Mouse (Mus musculus) naive thymus-derived CD4-positive, alpha-beta T cell, adult 5 months (primary cell): ENCODE results near the gene Pwp2. TPM values are rescaled to one million over a fixed set of nuclear protein-coding genes. Genes with fewer than 3 reads are reported as not detected.

ENCODE experiments used
- polyA plus RNA-seq: library from polyadenylated mRNA; unstranded; fragments of 100-300 nt; shearing (Covaris generic); gene quantifications from one replicate; pipeline ENCODE4 v1.2.1, GENCODE M21; 2017

The Pwp2 gene
- polyA plus RNA-seq: 29.7 TPM

GRCm38 (mm10) chr10:78184531-78185380 lies at the start of gene Pwp2:
TSS of gene Pwp2 (minus strand) at chr10:78185149.

DNA sequence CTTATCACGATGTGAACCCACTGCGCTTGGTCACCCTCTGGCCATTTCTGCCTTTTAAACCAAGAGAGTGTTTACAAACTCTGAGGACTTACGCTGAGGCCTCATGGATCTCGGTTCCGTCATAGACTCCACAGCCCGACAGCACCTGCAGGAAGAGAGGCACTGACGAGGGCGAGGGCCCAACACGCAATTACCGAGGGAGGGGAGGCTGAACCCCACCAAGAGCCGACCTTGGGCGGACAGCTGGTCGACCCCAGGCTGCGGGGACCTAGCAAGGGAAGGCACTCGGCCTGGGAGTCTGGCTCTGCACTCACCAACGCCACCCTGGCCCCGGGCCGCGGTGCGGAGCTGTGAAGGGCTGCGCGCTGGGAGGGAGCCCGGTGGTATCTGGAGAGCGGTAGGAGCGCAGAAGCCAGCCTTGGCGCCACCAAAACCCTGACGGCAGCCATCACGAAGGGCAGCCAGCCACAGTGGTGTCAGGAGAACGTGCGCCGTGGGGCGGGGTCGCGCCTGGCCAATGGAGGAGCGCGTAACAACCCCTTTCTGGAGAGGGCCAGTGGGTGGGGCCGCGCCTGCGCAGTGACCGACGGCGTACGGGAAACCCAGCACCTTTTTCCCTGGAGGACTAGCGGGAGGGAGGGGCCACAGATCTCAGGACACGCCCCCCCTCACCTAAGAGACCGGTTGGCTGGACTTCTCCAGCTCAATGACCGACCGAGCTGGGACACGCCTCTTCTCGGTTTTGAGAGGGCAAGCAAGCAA lies 15.5 kb downstream of the Pwp2 start, which contains the start of gene D10Jhu81e:
TSS of gene D10Jhu81e (minus strand) at position 502 of the 762 bp plus-strand sequence.

Other genes starting within 250 kb of the Pwp2 start
- gene Trpm2, start 214.6 kb downstream of the Pwp2 start, polyA plus RNA-seq: not detected
- gene 1810043G02Rik, start 206.6 kb downstream of the Pwp2 start, polyA plus RNA-seq: 7.4 TPM
- gene Pfkl, start 175.1 kb downstream of the Pwp2 start, polyA plus RNA-seq: 128 TPM
- not detected for gene Dnmt3l, start 143.2 kb downstream of the Pwp2 start, polyA plus RNA-seq
- gene Aire, start 141.5 kb downstream of the Pwp2 start, polyA plus RNA-seq: 0.22 TPM
- 2.9 TPM for gene Icosl, start 115.8 kb downstream of the Pwp2 start, polyA plus RNA-seq
- gene D10Jhu81e, start 15.4 kb downstream of the Pwp2 start, polyA plus RNA-seq: 37.6 TPM
- gene Trappc10, start 59.5 kb upstream of the Pwp2 start, polyA plus RNA-seq: 41.3 TPM
- gene Agpat3, start 167.3 kb upstream of the Pwp2 start, polyA plus RNA-seq: 126 TPM
- gene Rrp1, start 227.9 kb upstream of the Pwp2 start, polyA plus RNA-seq: 357 TPM
- 64.8 TPM for gene Cstb, start 240.5 kb upstream of the Pwp2 start, polyA plus RNA-seq